Mouse (Mus musculus): ENCODE results near the gene Sec14l2. TPM values are rescaled to one million over a fixed set of nuclear protein-coding genes. Genes with fewer than 3 reads are reported as not detected.

Sec14l2 gene
- polyA plus RNA-seq, 1 experiment from 2014 or later: 0.30 TPM

DNA sequence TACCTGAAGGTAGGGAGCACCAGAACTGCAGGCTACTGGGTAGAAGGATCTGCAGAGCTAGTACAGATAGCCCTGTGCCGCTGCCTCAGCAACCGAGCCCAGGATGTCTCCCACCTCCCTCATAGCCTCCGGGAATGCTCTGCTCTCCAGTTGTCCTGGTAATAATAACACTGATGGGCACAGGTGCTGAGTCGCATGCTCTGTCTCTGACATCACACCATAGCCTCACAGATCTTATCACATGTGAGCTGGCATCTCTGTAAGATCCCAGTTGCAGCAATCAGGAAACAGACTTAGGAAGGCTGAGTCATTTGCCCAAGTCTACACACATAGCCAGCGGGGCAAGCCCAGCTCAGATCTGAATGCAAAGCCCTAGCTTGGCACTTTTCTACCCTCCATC, 21.4 kb downstream of the Sec14l2 start:
- no peak for DNase-seq (ENCODE audit: low spot score)

GRCm38 (mm10) chr11:4099447-4099846, 23.8 kb downstream of the Sec14l2 start:
- no peak for DNase-seq (ENCODE audit: low spot score)

- no peak for DNase-seq (ENCODE audit: low spot score)
These were observed 24.4 kb downstream of the Sec14l2 start for GRCm38 (mm10) chr11:4098816-4099215.

- peak; percentile 51 for DNase-seq (ENCODE audit: low spot score)
These were observed 25.1 kb downstream of the Sec14l2 start for GRCm38 (mm10) chr11:4098120-4098519.

DNA sequence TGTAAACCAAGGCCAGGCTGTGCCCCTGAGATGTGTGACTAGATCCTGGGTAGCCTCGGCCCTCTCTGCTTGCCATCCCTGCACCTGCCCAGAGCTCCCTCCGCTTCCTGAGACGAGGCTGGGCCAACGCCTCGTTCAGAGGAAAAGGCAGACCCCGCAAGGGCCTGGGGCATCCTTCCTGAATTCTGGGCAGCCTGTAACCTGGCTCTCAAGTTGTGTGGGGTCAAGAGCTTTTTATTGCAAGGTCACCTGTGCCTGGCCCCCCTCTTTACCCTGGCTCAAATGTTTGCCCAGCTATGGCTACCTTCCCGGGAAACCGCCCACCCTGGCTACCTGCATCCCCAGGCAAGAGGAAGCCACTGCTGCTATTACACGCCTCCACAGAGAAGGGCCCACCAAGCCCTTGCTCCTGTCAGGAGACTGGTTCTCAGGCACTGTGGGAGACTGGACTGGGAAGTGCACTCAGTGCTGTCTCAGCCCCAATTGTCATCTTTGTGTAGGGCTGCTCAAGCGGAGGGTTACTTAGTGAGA, 26.1 kb downstream of the Sec14l2 start:
- no peak for DNase-seq (ENCODE audit: low spot score)

DNA sequence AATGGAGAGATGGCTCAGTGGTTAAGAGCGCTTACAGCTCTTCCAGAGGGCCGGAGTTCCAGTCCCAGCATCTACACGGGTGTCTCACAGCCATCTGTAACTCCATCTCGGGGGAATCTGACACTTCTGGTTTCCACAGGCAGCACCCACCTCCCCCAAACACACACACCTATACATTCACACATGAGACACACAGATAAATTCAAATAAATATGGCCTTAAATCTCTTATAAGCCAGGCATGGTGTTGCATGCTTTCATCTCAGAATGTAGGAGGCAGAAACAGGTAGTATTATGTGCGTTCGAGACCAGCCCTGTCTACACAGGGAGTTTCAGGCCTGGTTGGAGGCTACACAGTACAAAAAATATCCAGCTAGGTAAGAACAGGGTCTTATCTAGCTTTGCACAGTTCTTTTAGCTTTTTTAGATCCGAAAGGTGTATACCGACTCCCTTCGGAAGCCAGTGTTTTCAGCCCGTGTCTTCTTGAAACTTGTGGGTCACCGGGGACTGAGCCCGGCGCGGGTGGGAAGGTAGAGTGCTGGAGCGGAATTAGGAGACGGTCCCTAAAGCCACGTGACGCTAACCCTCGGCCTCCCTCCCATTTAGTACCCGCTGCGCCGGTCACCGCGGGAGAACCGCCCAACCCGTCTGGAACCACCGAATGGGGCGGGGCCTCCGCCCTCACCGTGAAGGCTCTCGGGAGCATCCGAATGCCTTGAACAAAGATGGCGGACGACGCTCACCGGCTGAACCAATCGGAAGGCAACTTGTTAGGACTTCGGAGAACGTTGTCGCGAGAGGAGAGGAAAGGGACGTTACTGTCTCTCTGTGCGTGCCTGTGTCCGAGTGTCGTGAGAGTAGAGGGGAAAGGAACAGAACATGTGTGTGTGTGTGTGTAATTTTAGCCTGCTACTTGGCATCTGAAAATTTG, 26.9 kb downstream of the Sec14l2 start:
- peak; percentile 98 for DNase-seq (ENCODE audit: low spot score)

DNA sequence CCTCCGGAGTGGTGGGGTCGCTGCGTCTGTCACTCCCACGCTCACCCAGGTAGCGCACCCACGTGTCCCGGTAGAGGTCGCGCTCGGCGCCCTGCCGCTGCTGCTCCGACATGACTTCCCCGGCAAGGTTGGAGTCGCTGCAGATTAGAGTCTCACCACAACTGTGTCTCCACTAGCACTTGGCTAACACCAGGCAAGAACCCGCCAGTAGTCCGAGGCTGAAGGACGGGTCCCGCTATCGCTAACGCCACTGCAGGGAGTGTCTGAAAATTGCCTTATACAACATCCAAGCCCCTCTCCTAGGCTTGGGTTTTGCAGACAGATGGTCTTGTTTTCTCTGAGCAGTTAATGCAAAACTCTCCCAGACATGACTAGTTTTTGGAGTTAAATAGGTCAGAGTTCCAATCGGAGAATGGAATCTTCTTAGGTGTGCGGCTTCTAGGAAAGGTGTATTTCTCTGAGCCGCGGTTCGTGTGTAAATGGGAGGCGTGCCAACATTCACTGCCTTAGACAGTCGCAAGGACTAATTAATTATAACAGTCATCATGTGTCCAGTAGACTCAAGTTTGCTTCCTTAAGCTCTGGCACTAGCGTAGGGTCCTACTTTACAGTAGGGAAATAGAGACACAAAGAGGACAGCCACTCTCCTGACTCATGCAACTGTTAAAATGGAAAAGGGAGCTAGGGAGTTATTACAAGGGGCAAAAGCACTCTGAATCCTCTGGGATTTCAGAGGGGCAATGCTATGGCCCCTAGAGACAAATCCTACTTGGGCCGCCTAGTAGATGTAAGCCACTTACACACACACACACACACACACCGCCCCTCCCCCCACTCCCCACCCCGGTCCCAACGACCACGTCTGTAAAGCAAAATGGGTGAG, 27.8 kb downstream of the Sec14l2 start, which contains the start of gene Mtfp1:
Mtfp1 (minus strand) TSS at position 275 of the 883 bp plus-strand sequence.
- DNase-seq (ENCODE audit: low spot score): peak; percentile 66

- DNase-seq (ENCODE audit: low spot score): peak; percentile 81
These were observed 28.6 kb downstream of the Sec14l2 start for GRCm38 (mm10) chr11:4094378-4095170.

DNA sequence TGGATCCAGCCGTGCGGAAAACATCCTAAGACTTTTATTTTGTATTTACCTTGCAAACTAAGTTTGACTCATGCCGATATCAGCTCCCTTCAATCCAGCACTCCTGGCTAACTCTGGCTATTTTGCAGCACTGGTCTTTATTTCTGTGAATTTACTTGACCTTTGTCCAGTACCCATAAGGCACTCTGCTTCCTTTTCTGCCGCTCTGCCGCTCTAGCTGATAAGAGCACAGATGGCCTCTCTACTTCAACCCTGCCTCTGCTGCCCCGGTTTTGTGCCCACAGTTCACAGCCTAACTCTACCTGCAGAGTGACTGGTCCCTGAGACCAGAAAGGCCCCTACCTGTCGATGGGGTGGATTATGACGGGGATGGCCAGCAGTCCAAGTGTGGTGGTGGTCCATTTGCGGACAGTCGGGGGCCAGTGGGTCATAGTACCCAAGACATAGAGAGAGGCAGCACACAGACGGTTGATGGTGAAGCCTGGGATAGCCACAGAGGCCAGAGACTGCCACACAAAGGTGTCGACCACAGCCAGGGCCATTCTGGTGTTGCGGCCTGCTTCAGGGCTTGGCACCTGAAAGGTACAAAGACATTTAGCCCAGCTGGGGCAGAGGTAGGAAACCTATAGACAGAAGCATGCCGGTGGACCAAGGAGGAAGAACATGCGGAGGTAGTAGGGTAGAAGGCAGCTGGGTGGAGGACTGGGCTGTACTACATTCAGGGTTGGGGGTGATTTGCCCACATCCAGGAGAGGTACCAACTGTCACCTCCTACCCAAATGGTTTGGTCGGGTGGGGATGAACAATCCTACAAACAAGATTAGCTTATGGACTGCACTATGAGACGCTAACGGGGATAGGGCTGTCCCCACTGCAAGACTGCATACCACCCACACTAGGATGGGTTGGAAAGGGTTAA, 29.5 kb downstream of the Sec14l2 start:
- peak; percentile 8 for DNase-seq (ENCODE audit: low spot score)

GRCm38 (mm10) chr11:4087267-4087666, 35.9 kb downstream of the Sec14l2 start:
- no peak for DNase-seq (ENCODE audit: low spot score)

DNA sequence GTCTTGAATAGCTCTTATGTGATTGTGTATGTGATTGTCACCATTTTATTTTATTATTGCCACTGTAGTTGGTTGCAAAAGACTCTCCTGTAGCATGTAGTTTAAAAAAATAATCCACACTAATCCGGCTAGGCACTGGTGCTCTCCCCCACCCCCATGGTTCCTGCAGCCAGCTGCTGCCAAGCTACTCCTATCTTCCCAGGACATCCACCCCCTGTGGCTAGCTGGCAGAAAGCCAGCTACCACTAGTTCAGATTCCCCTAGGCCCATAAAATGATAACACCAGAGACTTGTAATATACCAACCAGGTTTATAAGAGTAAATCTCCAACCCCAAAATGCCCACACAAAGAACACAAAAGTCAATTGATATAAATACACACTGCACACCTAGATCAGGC, 37.0 kb downstream of the Sec14l2 start:
- DNase-seq (ENCODE audit: low spot score): no peak

GRCm38 (mm10) chr11:4083316-4084078, 39.7 kb downstream of the Sec14l2 start:
- DNase-seq (ENCODE audit: low spot score): peak; percentile 56

GRCm38 (mm10) chr11:4080219-4080618, 43.0 kb downstream of the Sec14l2 start:
- peak; percentile 51 for DNase-seq (ENCODE audit: low spot score)

GRCm38 (mm10) chr11:4078267-4078933, 44.8 kb downstream of the Sec14l2 start:
- DNase-seq (ENCODE audit: low spot score): no peak

DNA sequence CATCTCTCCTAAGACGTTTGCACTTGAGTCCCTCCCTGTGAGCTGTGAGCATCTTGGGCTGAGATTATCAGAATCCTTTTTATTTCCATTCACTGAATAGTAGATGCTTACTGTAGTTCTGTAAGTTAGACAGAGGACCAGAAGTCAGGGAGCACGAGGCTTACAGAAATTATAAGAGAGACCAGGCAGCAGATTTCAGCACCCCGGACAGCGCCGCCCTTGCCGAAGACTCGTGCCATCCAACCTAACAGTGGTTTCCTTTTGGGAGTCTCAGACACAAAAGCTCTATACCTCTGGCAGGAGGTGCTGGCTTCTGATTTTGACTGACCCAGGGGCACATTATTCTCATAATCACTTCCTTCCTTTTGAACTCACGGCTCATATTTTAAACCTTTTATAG, 46.6 kb downstream of the Sec14l2 start:
- peak; percentile 53 for DNase-seq (ENCODE audit: low spot score)

DNA sequence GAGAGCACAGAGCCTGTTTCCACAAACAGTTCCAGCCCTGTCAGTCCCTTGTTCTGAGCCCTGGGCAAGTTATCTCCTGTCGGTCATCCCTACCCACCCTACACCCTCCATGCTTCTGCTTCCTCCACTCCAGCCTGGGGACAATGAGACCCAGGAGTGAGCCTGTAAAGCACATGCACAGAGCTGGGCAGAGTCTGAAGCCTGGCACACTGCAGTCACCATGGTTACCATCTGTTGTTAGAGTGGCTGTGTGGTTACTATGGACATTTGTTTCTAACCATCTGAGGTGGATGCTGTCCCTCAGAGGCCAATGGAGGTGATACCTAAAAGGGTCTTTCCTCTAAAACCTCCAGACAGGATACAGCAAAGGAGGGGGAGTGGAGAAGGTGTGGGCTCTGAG, 53.6 kb downstream of the Sec14l2 start:
- DNase-seq (ENCODE audit: low spot score): no peak

DNA sequence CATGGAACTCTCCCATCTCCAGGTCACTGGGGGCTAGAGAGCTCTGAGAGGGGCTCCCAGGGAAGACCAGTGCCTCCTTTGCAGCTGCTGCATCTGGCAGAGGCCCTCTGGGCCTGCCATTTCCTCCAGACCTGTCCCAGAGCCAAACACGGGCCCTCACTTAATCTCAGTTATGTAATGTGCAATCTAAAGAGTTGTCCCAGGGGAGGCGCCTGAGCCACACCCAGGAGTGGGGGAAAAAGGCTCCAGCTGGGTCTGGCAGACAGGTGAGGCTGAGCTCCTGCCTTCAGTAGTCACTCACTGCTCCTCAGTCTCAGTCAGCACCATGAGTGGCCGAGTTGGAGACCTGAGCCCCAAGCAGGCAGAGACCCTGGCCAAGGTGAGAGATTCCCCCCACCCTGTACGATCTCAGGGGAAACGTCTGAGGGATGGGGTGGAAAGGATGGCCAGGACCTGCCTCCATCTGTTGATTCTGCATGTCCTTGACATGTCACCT, 58.5 kb downstream of the Sec14l2 start, which contains the start of gene Sec14l3:
Sec14l3 (plus strand) TSS at position 215 of the 496 bp plus-strand sequence.
- DNase-seq (ENCODE audit: low spot score): no peak

DNA sequence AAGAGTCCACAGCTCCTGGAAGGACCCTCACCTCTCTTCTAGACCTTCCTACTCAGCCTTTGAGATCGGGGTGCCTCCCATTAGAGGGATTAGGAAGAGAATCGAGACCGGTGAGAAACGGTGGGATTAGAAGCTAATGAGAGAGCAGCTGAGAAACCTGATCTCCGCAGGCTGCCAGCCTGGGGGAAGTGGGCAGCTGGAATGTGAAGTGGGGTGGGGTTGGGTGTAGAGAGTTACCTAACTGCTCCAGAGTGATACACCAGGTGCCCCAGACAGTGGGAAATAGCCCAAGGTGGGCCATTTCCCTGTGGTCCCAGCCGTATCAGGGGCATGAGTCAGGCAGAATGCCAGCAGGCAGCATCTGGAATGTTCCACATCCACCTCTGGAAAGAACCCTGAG, 60.2 kb downstream of the Sec14l2 start:
- no peak for DNase-seq (ENCODE audit: low spot score)
